Mouse (Mus musculus): ENCODE results near the gene Erp29.

- TF ChIP-seq POLR2A (IDR thresholded peaks at IDR 0.05; ENCODE audit: low read depth, low read length): no peak
- no peak for TF ChIP-seq CTCF (IDR thresholded peaks at IDR 0.05; ENCODE audit: borderline replicate concordance, insufficient read depth, low read length)
These were observed 41.3 kb downstream of the Erp29 start for GRCm38 (mm10) chr5:121410975-121411374.

Measured in embryonic fibroblast, embryonic 13.5 days (primary cell).